Mouse (Mus musculus): ENCODE results near the gene Egfl8. TPM values are rescaled to one million over a fixed set of nuclear protein-coding genes. Genes with fewer than 3 reads are reported as not detected.

Gene Egfl8
- polyA plus RNA-seq, 1 experiment, result 0.16 TPM

DNA sequence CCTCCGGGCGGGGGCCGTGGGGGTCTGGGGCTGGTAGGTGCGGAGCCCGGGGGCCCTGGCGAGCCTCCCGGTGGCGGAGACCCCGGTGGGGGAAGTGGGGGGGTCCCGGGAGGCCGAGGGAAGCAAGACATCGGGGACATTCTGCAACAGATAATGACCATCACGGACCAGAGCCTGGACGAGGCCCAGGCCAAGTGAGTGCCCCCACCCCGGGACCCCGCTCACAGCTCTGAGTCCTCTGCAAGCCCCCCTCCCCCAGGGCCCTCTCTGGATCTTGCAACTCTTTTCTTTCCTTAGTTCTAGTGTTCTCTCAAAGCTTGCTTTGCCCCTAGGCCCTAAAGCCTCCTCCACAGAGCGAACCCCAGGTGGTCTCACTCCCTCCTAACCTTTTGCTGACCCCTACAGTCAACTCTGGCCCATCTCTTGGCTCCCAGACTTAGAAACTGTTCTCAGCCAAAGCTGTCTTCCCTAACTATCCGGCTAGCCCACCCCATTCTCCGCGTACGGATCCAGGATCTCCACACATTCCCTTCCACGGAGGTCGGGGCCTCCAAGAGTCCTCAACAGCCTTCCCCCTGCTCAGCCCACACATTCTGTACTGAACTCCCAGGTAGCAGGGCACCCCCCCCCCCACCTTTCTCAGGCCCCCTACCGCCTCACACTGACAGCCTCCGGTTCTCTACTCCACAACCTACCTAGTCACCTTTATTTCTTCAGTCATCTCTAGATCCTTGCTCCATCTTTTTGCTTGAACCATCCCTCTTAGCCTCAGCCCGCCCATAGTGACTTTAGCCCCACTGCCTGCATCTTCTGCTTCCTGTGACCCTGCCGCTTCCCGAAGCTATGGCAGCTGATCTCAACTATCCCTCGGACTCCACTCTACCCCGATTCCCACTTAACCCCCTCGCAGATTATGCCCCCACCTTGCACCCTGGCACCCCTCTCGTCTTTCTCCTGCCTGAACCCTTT, 22.9 kb downstream of the Egfl8 start:
- Histone ChIP-seq H3K79me2 (ENCODE audit: control insufficient read depth, insufficient read depth) (no peaks in the 10 kb centered on the region), H3K4me3 (peak overlapping the region; percentile 42), H3K27me3 (ENCODE audit: control insufficient read depth, insufficient read depth, insufficient read length) (no peaks in the 10 kb centered on the region), H3K4me2 (ENCODE audit: low read depth) (peak overlapping the region; percentile 99), H3K36me3 (ENCODE audit: control insufficient read depth, insufficient read depth) (no peaks in the 10 kb centered on the region), H3ac (ENCODE audit: control insufficient read depth, insufficient read length) (peak overlapping the region; percentile 74)
- TF ChIP-seq TCF3 (IDR thresholded peaks at IDR 0.05; ENCODE audit: insufficient read length, low read depth) (no peak), USF1 (IDR thresholded peaks at IDR 0.05; ENCODE audit: low read depth) (no peak), MYOG (IDR thresholded peaks at IDR 0.05; ENCODE audit: control insufficient read depth in 1 of 3, insufficient read depth in 1 of 3, insufficient read length in 2 of 3, low read depth in 2 of 3) (no peak), MYOD1 (IDR thresholded peaks at IDR 0.05; ENCODE audit: control insufficient read depth in 1 of 3, insufficient read length in 2 of 3, low read depth in 2 of 3) (no peak), E2F4 (IDR thresholded peaks at IDR 0.05; ENCODE audit: insufficient read depth) (no peak), POLR2AphosphoS2 (IDR thresholded peaks at IDR 0.05; ENCODE audit: insufficient read length, low read depth) (no peak), REST (IDR thresholded peaks at IDR 0.05; ENCODE audit: insufficient read depth, insufficient read length) (no peak), CEBPB (IDR thresholded peaks at IDR 0.05; ENCODE audit: insufficient read depth, poor library complexity, severe bottlenecking) (no peak), MAX (IDR thresholded peaks at IDR 0.05; ENCODE audit: low read depth) (no peak), POLR2A (IDR thresholded peaks at IDR 0.05; ENCODE audit: insufficient read length, low read depth) (no peak), TCF12 (IDR thresholded peaks at IDR 0.05; ENCODE audit: insufficient read depth, poor library complexity, severe bottlenecking) (no peak), SRF (IDR thresholded peaks at IDR 0.05; ENCODE audit: control insufficient read depth, insufficient read length, low read depth) (no peak)

DNA sequence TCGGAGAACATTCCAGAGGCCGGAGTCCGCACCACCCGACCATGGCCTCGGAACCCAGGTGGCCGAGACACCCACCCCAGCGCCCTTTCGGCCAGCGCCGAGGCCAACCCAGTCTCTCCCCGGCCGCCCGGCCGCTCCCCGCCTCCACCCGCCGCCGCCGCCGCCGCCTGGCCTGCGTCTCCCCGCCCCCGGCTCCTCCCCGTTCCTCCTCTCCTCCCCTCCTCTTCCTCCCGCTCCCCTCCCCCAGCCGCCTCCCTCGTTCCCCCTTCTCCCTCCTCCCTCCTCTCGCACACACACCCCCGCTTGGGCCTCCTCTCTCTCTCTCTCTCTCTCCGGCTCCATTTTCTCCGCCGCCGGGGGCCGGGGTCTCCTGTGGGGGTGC, 23.8 kb downstream of the Egfl8 start:
- H3K27me3 ChIP-seq (ENCODE audit: control insufficient read depth, insufficient read depth, insufficient read length), result no peaks in the 10 kb centered on the region
- H3K4me3 ChIP-seq, result peak overlapping the region; percentile 42
- TF ChIP-seq USF1 (IDR thresholded peaks at IDR 0.05; ENCODE audit: low read depth), result no peak
- peak; percentile 83 for TF ChIP-seq POLR2AphosphoS2 (IDR thresholded peaks at IDR 0.05; ENCODE audit: insufficient read length, low read depth)
- TF ChIP-seq POLR2A (IDR thresholded peaks at IDR 0.05; ENCODE audit: insufficient read length, low read depth), result peak; percentile 88
- no peak for TF ChIP-seq REST (IDR thresholded peaks at IDR 0.05; ENCODE audit: insufficient read depth, insufficient read length)
- H3K36me3 ChIP-seq (ENCODE audit: control insufficient read depth, insufficient read depth), result no peaks in the 10 kb centered on the region
- peak overlapping the region; percentile 99 for H3K4me2 ChIP-seq (ENCODE audit: low read depth)
- no peaks in the 10 kb centered on the region for H3K79me2 ChIP-seq (ENCODE audit: control insufficient read depth, insufficient read depth)
- peak overlapping the region; percentile 74 for H3ac ChIP-seq (ENCODE audit: control insufficient read depth, insufficient read length)

DNA sequence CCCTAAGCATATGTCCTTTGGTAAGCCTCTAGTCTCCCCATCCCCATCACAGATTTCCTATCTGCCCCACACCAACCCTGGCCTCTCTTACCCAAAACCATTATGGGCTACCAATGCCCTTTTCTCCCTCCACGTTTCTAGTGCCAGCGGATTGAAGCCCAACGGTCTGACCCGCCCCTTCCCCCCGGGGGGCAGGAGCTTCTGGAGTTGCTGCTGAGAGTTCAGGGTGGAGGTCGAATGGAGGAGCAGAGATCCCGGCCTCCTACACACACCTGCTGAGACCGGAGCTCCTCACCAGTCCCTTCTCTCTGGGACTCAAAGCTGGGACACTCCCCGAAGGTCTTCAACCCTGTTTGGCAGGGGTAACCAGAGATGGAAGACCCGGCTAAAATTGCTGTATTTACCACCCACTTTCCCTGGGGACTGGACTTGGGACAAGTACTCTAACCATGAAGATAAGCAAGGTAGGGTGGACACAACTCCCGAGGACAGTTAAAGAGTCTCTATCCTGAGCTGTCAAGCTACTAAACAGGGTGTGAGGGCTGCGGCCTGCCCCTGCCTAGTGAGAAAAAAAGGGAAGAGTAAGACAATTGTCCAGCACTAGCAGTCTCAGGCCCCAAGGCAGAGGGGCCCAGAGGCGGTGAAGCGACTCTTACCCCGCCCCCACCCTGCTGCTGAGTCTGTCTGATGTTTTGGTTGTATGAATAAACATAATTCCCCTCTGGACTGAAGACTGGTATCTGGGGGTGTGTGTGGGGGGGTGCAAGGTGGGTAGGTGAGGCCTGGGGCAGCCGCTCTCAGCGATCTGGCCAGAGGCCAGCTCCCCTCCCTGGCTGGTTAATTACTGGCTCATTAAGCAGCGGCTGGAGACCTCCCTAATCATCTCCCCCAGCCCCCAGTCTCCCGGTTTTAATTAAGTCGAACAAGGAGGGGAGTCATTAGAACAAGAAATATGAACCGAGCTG, 24.5 kb downstream of the Egfl8 start, which contains the start of gene Pbx2:
TSS of gene Pbx2 (plus strand) at position 238 of the 965 bp plus-strand sequence.
- H3K79me2 ChIP-seq (ENCODE audit: control insufficient read depth, insufficient read depth), result no peaks in the 10 kb centered on the region
- H3K4me2 ChIP-seq (ENCODE audit: low read depth), result peak within 1 kb of the TSS; percentile 95
- H3K27me3 ChIP-seq (ENCODE audit: control insufficient read depth, insufficient read depth, insufficient read length), result no peaks in the 10 kb centered on the region
- H3K36me3 ChIP-seq (ENCODE audit: control insufficient read depth, insufficient read depth), result no peaks in the 10 kb centered on the region
- TF ChIP-seq POLR2AphosphoS2 (IDR thresholded peaks at IDR 0.05; ENCODE audit: insufficient read length, low read depth), result no peak
- no peak for TF ChIP-seq TCF12 (IDR thresholded peaks at IDR 0.05; ENCODE audit: insufficient read depth, poor library complexity, severe bottlenecking)
- no peak for TF ChIP-seq USF1 (IDR thresholded peaks at IDR 0.05; ENCODE audit: low read depth)
- TF ChIP-seq POLR2A (IDR thresholded peaks at IDR 0.05; ENCODE audit: insufficient read length, low read depth), result no peak
- H3ac ChIP-seq (ENCODE audit: control insufficient read depth, insufficient read length), result peak within 1 kb of the TSS; percentile 74
- H3K4me3 ChIP-seq, result peak within 1 kb of the TSS; percentile 42

DNA sequence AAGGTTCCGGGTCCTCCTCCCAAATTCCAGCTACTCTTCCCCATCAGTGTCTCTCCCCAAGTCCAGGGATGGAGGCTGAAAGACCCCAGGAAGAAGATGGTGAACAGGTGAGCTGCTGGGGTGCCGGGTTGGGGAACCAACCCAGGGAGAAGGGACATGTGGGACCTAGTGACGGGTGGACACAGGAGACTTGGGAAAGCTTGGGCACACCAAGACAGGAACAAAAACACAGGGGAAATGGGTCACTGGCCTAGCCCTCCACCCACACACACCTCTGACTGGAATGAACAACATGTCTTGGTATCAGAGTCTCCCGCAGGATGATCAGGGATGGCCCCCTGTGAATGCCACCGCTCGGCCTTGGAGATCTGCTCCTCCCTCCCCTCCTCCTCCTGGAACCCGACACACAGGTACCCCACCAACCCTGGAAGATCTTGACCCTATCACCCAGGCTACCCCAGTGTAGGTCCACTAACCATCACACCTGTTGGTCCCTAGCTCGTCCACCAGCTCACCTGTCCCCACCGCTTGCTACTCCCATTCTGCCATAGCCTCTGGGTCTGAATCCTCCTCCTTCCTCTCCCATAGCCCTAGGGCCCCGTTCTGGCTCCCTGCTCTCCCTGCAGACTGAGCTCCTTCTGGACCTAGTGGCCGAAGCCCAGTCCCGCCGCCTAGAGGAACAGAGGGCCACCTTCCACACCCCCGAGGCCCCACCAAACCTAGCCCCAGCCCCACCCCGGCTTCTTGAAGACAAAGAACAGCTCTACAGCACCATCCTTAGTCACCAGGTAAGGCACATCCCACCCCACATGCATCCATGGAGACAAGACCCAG, 25.4 kb downstream of the Egfl8 start:
- Histone ChIP-seq H3K36me3 (ENCODE audit: control insufficient read depth, insufficient read depth) (no peaks in the 10 kb centered on the region), H3K79me2 (ENCODE audit: control insufficient read depth, insufficient read depth) (no peaks in the 10 kb centered on the region), H3K27me3 (ENCODE audit: control insufficient read depth, insufficient read depth, insufficient read length) (no peaks in the 10 kb centered on the region), H3ac (ENCODE audit: control insufficient read depth, insufficient read length) (no peak overlapping the region), H3K4me3 (no peak overlapping the region), H3K4me2 (ENCODE audit: low read depth) (peak overlapping the region; percentile 95)
- no peak for TF ChIP-seq TCF3 (IDR thresholded peaks at IDR 0.05; ENCODE audit: insufficient read length, low read depth)
- no peak for TF ChIP-seq USF1 (IDR thresholded peaks at IDR 0.05; ENCODE audit: low read depth)
- no peak for TF ChIP-seq TCF12 (IDR thresholded peaks at IDR 0.05; ENCODE audit: insufficient read depth, poor library complexity, severe bottlenecking)
- TF ChIP-seq REST (IDR thresholded peaks at IDR 0.05; ENCODE audit: insufficient read depth, insufficient read length), result no peak
- TF ChIP-seq CEBPB (IDR thresholded peaks at IDR 0.05; ENCODE audit: insufficient read depth, poor library complexity, severe bottlenecking), result no peak
- no peak for TF ChIP-seq E2F4 (IDR thresholded peaks at IDR 0.05; ENCODE audit: insufficient read depth)
- no peak for TF ChIP-seq POLR2A (IDR thresholded peaks at IDR 0.05; ENCODE audit: insufficient read length, low read depth)
- TF ChIP-seq POLR2AphosphoS2 (IDR thresholded peaks at IDR 0.05; ENCODE audit: insufficient read length, low read depth), result no peak
- TF ChIP-seq MYOG (IDR thresholded peaks at IDR 0.05; ENCODE audit: control insufficient read depth in 1 of 3, insufficient read depth in 1 of 3, insufficient read length in 2 of 3, low read depth in 2 of 3), result no peak
- no peak for TF ChIP-seq MYOD1 (IDR thresholded peaks at IDR 0.05; ENCODE audit: control insufficient read depth in 1 of 3, insufficient read length in 2 of 3, low read depth in 2 of 3)
- no peak for TF ChIP-seq MAX (IDR thresholded peaks at IDR 0.05; ENCODE audit: low read depth)
- TF ChIP-seq SRF (IDR thresholded peaks at IDR 0.05; ENCODE audit: control insufficient read depth, insufficient read length, low read depth), result no peak

Data from myocyte (in vitro differentiated cells).